Mouse (Mus musculus) E14TG2a.4 (cell line): ENCODE data around the gene Gucy1b2.

Source experiments
- CTCF ChIP-seq: conservative IDR thresholded peaks from 2 replicates; pipeline ENCODE4 v1.5.1; 2014; ENCODE audit warnings: low read length
- POU5F1 ChIP-seq: IDR thresholded peaks from 2 replicates; pipeline ENCODE4 v1.6.1; 2014; ENCODE audit warnings: low read length, borderline replicate concordance

- TF ChIP-seq CTCF (no peak), POU5F1 (no peak)
Measured at GRCm38 (mm10) chr14:62493456-62493855, 37.4 kb upstream of the Gucy1b2 start.
